Mouse (Mus musculus): ENCODE results near the gene Dse.

Dse gene

DNA sequence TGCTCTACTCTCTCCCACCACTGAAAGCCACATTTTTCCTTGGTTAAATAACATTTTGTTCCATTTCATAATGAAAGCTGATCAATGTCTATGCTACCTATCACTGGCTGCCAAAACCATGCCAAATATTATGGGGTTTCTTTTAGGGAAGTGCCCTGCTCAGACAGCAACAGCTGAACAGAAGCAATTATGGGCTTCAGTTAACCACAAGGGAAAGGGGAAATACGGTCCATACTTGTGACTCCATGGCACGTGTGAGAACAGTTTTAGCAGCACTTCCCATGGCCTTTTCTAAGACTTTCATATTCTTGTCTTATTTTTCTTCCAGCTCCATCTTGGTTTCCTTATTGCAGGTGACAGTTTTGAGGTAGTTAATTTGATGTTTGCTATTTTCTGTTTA is 76.2 kb downstream of the Dse start:
- no peak for DNase-seq (ENCODE audit: low spot score)

DNA sequence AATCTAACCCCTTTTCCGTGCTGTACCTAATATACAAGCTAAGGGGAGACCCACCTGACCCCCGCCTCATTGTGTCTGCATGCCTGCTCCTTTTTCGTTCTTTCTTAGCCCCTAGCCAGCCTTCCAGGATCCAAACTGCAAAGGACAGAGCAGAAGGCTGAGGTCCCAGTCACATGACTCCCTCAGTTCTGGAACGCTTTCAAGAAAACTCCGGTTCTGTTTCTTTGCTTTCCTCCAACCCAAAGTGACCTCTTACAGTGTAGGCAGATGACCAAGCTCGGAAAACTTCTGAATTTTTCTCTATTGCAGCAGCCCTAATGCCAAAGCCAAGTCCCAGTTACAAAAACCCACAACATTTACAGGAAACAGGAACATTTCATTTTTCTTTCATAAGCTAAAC is 79.1 kb downstream of the Dse start:
- DNase-seq (ENCODE audit: low spot score): no peak

DNA sequence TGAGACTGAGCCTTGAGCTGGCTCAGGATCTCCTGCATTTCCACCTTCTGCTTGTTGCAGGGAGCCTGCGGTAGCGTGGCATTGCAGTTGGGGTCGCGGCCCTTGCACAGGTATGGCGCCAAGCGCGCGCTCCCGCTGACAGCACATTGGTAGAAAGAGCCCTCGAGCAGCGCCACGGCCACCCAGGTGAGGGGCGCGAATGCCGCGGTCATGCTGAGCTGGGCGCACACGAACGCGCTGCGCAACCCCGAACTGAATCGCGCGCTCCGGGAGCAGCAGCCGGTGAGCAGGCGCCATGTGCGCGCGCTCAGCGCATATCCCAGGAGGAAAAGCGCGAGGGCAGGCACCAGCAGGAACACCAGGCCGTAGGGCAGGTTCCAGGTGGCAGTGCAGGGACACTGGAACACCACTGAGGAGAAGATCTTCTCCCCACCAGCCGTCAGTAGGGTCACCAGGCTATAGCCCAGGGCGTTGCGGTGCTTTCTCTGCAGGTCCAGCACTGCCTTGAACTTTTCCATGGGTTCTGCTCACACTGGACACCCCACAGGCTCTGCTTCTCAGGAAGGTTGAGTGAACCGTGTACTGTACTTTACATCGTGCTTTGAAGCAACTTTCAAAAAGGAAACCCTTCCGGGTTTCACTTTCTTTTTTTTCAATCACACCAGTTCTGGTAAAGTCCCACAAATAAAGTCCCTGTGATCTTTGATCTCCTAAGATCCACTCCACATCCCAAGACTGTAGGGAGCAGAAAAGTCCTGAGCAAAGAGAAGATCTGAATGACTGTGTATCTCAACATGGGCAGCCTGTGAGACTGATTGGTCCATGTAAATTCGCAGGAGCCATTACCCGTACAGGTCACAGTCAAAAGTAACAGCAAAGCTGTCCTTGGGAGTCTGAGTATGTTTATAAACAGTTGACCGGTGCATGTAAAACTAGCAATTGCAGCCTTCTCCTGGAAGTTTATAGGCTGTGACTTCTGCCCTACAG is 79.8 kb downstream of the Dse start, which contains the start of gene Calhm6:
Calhm6 (minus strand) TSS at position 593 of the 987 bp plus-strand sequence.
- no peak for DNase-seq (ENCODE audit: low spot score)

DNA sequence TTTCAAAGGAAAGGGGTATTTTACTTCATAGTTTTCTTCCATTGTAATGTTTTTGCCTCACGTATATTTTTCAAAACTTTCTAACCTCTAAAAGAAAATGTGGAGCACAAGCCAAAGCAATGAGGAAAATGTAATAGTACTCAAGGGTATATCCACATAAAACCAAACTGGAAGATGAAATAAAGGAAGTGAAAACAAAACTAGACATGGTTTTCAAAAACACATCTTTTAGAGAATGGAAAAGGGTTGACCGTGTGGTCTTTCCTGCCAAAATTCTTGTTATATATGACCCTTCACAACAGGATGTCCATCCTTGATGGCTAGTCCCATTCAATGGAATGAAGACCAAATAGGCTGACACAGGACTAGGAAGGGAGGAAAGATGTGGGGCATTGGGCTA is 89.1 kb downstream of the Dse start:
- DNase-seq (ENCODE audit: low spot score): no peak

DNA sequence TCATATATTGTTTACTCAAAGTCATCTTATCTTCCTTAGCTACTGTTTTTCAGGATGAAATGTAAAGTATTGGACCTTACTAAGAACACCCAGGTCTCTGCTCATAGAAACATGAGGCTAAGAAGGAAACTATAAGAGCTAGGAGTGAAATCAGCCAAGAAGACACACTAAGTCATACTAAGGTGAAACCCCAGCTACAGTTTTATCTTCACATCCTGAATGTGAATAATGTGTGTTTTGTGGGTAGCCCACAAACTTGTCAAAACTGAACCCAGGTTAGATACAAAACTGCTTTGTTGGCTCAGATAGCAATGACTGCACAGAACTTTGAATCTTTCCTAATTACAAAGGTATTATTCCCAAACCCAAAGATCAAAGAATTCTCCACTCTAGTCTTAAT is 89.7 kb downstream of the Dse start:
- no peak for DNase-seq (ENCODE audit: low spot score)

DNA sequence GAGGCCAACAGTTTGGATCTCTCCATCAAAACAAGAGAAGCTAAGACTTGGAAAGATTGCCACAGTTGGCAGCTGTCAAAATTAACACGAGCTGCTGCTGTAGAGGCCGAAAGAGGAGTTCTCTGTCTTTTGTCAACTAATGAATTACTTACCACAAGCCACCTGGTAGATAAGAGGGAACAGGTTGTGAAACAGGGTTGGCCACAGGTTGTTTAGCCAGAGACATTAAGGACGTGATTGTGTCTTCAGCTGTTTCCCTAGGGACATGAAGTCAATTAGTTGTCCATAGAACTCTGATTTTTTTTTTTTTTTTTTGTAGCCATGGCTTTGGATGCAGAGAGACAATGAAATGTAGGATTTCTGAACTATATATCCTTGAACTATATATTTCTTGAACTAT is 90.4 kb downstream of the Dse start:
- DNase-seq (ENCODE audit: low spot score): no peak

DNA sequence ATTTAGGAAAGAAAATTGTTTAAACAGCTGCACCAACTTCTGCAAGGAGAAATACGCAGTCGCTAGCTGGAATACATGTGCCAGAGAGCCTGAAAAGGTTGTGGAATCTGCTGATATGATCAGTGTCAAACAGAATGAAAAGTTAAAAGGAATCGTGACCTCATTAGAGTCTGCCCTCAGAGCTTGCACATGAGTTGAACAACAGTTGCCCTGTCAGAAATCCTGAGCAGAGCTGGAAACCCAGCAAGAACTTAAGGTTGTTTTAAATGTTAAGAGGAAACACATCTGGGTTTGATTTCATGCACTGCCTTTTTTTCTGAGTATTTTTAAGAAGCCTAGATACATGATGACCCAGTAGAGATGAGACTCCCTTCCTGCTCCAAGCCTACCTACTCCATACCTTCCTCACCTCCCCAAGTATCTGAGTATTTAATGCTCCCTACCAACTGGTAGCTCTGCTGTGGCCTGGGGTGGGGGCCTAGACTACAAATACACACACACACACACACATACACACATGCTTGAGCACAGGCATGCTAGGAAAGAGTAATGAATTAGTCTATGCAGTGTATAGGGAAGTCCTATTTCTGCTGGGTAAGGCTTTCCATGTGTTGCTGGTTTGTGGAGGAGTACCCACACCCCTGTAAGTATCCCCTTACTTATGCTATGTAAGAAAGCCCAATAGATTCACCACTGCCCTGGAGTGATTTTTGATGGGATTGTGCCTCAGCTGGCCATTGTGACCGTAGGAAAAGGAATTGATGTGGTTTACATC is 95.4 kb downstream of the Dse start:
- no peak for DNase-seq (ENCODE audit: low spot score)

DNA sequence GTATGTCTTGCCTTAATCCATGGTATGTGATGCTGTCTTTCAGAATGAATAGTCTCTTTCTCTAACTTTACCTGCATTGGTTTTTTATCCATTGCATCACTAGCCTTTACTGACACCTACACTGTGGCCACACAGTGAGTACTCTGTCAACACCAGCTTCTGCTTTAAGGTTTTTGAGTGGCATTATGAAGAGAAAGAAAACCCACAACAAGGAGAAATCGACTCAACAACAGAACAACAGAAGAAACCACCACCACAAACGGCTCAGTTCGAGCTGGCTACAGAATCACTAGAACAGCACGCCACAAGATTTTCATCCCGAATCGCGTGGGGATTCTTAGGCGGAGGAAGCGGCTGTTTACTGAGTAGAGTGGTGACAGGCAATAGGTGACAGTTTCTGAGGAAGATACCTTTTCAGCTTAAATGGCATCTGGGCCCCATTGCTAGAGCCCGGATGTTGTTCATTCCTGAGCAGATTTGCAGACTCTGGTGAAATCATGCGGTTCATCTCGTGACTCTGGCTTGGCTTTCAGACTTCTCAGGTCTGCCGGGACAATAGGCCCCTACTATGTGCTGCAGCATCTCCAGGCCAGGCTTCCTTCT is 96.6 kb downstream of the Dse start:
- DNase-seq (ENCODE audit: low spot score): no peak

Measured in MN1 (cell line).